Mouse (Mus musculus): Measurements from ENCODE around the gene Glrx. TPM values are rescaled to one million over a fixed set of nuclear protein-coding genes. Genes with fewer than 3 reads are reported as not detected.

Gene Glrx
- polyA plus RNA-seq, 1 experiment = 6.3 TPM

- H3K4me3 ChIP-seq (replicated peaks) = no peak overlapping the region
- TF ChIP-seq GATA1 (IDR thresholded peaks at IDR 0.05; ENCODE audit: borderline replicate concordance, low read length) (no peak), FLI1 (IDR thresholded peaks at IDR 0.05; ENCODE audit: low read length) (no peak)
- H3K9me3 ChIP-seq = no peaks in the 10 kb centered on the region
- H3K27me3 ChIP-seq (replicated peaks) = no peaks in the 10 kb centered on the region
- no peaks in the 10 kb centered on the region; the same call in 1 of the 2 replicates for H3K4me1 ChIP-seq
- no peaks in the 10 kb centered on the region for H3K36me3 ChIP-seq (replicated peaks; ENCODE audit: low read length)
Measured at GRCm38 (mm10) chr13:75832697-75833096, 7.0 kb upstream of the Glrx start.

DNA sequence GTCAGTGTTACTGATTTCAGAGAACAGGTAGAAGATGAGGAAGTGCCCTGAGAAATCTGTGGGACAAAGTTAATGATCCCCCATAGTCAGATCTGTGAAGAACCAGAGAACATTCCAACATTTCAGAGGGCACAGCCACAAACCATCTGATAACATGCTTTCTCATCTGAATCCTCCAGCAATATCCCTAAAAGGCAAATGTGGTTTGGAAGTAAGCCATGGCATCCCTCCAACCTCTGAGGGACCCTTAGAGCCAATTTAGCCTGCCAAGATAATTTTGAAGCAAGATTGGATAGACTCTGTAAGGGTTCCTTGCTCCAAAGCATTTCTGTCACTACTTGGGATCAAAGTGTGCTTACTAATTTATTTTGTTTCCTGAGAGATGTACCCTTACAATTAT is 6.2 kb upstream of the Glrx start:
- peaks cover under 1% of the 10 kb centered on the region; the same call in 1 of the 2 replicates for H3K4me1 ChIP-seq
- no peak overlapping the region for H3K4me3 ChIP-seq (replicated peaks)
- H3K36me3 ChIP-seq (replicated peaks; ENCODE audit: low read length) = no peaks in the 10 kb centered on the region
- no peaks in the 10 kb centered on the region for H3K27me3 ChIP-seq (replicated peaks)
- H3K9me3 ChIP-seq = no peaks in the 10 kb centered on the region
- TF ChIP-seq FLI1 (IDR thresholded peaks at IDR 0.05; ENCODE audit: low read length) (no peak), GATA1 (IDR thresholded peaks at IDR 0.05; ENCODE audit: borderline replicate concordance, low read length) (no peak)

DNA sequence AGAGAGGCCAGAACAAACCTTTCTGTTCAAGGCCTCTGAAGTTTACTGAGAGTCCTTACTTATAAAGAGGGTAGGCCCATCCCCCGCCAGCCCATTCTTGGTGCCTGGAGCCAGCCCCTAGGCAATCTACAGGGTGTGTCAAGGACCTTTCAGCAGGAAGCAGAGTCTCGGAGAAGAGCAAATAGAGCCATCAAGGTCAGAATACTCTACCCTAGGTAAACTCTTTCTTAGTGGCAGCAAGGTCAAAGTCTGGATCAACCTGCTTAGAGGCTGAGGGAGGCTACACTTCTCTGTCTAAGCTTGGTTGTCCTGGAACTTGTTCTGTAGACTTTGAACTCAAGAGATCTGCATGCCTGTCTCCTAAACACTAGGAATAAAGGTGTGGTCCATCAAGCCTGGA is 4.2 kb upstream of the Glrx start:
- no peaks in the 10 kb centered on the region for H3K36me3 ChIP-seq (replicated peaks; ENCODE audit: low read length)
- H3K9me3 ChIP-seq = no peaks in the 10 kb centered on the region
- TF ChIP-seq GATA1 (IDR thresholded peaks at IDR 0.05; ENCODE audit: borderline replicate concordance, low read length) (no peak), FLI1 (IDR thresholded peaks at IDR 0.05; ENCODE audit: low read length) (no peak)

DNA sequence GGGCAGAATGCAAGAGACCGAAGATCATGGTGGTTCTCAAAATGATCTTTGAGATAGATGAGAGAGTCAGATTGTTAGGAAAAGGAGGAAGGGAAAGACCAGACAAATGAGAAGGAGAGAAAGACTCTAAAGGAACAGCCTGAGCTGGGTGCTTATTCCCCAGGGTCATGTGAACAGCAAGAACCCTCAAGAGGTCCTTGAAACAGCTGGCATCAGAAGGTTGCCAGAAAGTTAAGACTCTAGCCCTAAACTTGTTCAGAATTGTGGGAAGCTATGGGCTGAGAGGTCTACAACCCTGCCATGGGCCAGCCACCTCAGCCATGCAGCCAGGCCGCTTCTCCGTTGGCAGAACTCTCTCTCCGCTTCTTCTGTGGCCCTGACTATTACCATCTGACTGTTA is 1.2 kb upstream of the Glrx start:
- H3K4me1 ChIP-seq = peaks cover 50% of the 10 kb centered on the region

More for the DNA sequence above, 4.2 kb upstream of the Glrx start:
- Histone ChIP-seq H3K4me1 (peaks cover 20% of the 10 kb centered on the region), H3K4me3 (replicated peaks) (no peak overlapping the region), H3K27me3 (replicated peaks) (no peaks in the 10 kb centered on the region)

DNA sequence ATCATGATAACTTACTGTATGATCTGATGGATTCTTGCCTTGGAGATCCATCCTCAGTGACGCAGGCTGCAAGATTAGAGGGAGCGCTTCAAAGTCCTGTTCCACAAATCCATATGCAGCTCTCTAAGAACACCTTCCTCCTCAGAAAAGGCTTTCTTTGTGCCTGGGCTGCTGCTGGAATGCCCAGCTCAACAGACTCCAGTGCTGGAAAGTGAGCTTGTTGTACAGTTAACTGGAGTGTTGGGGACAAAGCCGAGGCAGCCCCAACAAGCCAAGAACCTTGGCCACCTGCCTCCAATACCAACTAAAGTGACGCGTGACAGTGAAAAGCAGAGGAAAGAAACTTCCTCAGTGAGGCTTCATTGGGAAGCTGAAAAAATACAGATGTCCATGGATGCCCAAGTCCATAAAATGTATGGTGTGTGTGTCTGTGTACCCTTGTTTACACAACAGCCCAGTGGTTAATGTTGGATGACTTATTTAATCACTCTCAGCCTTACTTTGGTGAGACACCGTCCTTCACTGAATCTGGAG is 1.2 kb downstream of the Glrx start:
- peak overlapping the region; percentile 94 for H3K4me3 ChIP-seq (replicated peaks)
- H3K4me1 ChIP-seq = peaks cover 73% of the 10 kb centered on the region
- TF ChIP-seq GATA1 (IDR thresholded peaks at IDR 0.05; ENCODE audit: borderline replicate concordance, low read length) = no peak
- TF ChIP-seq FLI1 (IDR thresholded peaks at IDR 0.05; ENCODE audit: low read length) = no peak
- H3K36me3 ChIP-seq (replicated peaks; ENCODE audit: low read length) = peaks cover 6% of the 10 kb centered on the region
- no peaks in the 10 kb centered on the region for H3K9me3 ChIP-seq
- no peaks in the 10 kb centered on the region for H3K27me3 ChIP-seq (replicated peaks)

More for the DNA sequence above, 1.2 kb upstream of the Glrx start:
- H3K9me3 ChIP-seq = no peaks in the 10 kb centered on the region
- no peaks in the 10 kb centered on the region for H3K27me3 ChIP-seq (replicated peaks)
- peaks cover 3% of the 10 kb centered on the region for H3K36me3 ChIP-seq (replicated peaks; ENCODE audit: low read length)
- no peak for TF ChIP-seq GATA1 (IDR thresholded peaks at IDR 0.05; ENCODE audit: borderline replicate concordance, low read length)
- TF ChIP-seq FLI1 (IDR thresholded peaks at IDR 0.05; ENCODE audit: low read length) = no peak
- no peak overlapping the region for H3K4me3 ChIP-seq (replicated peaks)

GRCm38 (mm10) chr13:75841950-75842349 is 2.3 kb downstream of the Glrx start:
- H3K36me3 ChIP-seq (replicated peaks; ENCODE audit: low read length) = peaks cover 14% of the 10 kb centered on the region
- H3K9me3 ChIP-seq = no peaks in the 10 kb centered on the region
- no peak for TF ChIP-seq FLI1 (IDR thresholded peaks at IDR 0.05; ENCODE audit: low read length)
- no peak for TF ChIP-seq GATA1 (IDR thresholded peaks at IDR 0.05; ENCODE audit: borderline replicate concordance, low read length)
- H3K27me3 ChIP-seq (replicated peaks) = no peaks in the 10 kb centered on the region
- H3K4me1 ChIP-seq = peaks cover 79% of the 10 kb centered on the region
- H3K4me3 ChIP-seq (replicated peaks) = peak overlapping the region; percentile 38

DNA sequence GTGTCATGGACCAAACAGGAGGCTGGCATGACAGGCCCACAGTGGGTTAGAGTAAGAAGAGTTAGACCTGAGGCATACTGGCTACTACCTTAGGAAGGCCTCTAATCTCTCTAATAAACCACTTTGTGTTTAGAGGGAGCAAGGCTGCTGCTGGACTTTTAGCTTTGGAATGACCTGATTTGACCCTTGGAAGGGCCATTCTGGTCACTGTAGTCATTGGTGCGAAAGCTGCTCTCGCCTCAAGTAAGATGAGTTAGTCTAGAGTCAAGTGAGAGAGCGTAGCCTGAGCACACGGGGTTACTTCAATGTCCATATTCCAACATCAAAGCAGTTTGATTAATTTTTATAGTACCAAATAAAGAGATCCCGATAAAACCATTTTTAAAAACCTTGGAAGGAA is 3.7 kb downstream of the Glrx start:
- Histone ChIP-seq H3K4me3 (replicated peaks) (peak overlapping the region; percentile 33), H3K36me3 (replicated peaks; ENCODE audit: low read length) (peaks cover 27% of the 10 kb centered on the region), H3K27me3 (replicated peaks) (no peaks in the 10 kb centered on the region), H3K4me1 (peaks cover 84% of the 10 kb centered on the region), H3K9me3 (no peaks in the 10 kb centered on the region)
- no peak for TF ChIP-seq FLI1 (IDR thresholded peaks at IDR 0.05; ENCODE audit: low read length)
- no peak for TF ChIP-seq GATA1 (IDR thresholded peaks at IDR 0.05; ENCODE audit: borderline replicate concordance, low read length)

- H3K27me3 ChIP-seq (replicated peaks) = no peaks in the 10 kb centered on the region
- peaks cover 35% of the 10 kb centered on the region for H3K36me3 ChIP-seq (replicated peaks; ENCODE audit: low read length)
- peak overlapping the region; percentile 74 for H3K4me3 ChIP-seq (replicated peaks)
- H3K4me1 ChIP-seq = peaks cover 77% of the 10 kb centered on the region
- H3K9me3 ChIP-seq = no peaks in the 10 kb centered on the region
- TF ChIP-seq FLI1 (IDR thresholded peaks at IDR 0.05; ENCODE audit: low read length) (no peak), GATA1 (IDR thresholded peaks at IDR 0.05; ENCODE audit: borderline replicate concordance, low read length) (no peak)
Measured at GRCm38 (mm10) chr13:75843993-75844683, 4.5 kb downstream of the Glrx start.

DNA sequence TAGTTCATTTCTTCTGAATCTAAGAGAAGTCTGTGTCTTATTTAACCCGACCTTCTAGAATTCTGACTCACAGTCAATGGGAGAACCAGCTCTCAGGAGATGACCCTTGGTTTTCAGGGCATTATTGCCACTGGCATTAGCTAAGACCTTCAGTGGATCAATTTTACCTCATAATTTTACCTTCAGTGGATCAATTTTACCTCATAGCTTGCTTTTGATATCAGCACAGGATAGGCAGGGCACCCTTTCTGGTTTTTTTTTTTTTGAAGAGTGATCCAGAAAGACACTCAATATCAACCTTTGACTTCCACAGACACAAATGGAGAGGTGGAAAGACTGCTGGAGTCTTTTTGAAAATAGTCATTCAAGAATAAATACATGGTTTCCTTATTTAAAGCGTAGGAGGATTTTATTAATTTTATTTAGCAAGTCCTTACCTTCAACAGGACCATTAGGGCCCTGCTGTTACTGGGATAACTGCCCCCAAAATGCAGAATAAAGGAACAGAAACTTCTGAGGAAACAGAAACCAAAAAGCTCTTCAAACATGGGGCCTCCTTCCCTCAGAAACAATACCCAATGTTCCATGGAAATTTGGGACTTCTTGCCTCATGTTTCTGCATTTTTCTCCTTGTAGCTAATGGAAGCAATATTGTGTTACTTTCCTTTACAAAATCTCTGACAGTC is 5.3 kb downstream of the Glrx start:
- no peak for TF ChIP-seq GATA1 (IDR thresholded peaks at IDR 0.05; ENCODE audit: borderline replicate concordance, low read length)
- no peak for TF ChIP-seq FLI1 (IDR thresholded peaks at IDR 0.05; ENCODE audit: low read length)
- H3K36me3 ChIP-seq (replicated peaks; ENCODE audit: low read length) = peaks cover 40% of the 10 kb centered on the region
- H3K4me1 ChIP-seq = peaks cover 69% of the 10 kb centered on the region
- no peak overlapping the region for H3K4me3 ChIP-seq (replicated peaks)
- no peaks in the 10 kb centered on the region for H3K27me3 ChIP-seq (replicated peaks)
- H3K9me3 ChIP-seq = no peaks in the 10 kb centered on the region

Data from megakaryocyte, embryonic 14.5 days (primary cell).